Mouse (Mus musculus) adrenal gland, adult 18-20 months (tissue): ENCODE measurements at regions not wholly inside any gene's neighbourhood (a gene's known extent, or its start where the extent isn't known, plus 50 kb on each side); places are given as distances from the start of the nearest gene placed in this dataset.

Experiments used
- DNase-seq, 2 experiments: peaks; one replicate each; pipeline ENCODE4 v3.0.0; 2021 to 2022; ENCODE audit warnings: low spot score in 2 of 2

DNA sequence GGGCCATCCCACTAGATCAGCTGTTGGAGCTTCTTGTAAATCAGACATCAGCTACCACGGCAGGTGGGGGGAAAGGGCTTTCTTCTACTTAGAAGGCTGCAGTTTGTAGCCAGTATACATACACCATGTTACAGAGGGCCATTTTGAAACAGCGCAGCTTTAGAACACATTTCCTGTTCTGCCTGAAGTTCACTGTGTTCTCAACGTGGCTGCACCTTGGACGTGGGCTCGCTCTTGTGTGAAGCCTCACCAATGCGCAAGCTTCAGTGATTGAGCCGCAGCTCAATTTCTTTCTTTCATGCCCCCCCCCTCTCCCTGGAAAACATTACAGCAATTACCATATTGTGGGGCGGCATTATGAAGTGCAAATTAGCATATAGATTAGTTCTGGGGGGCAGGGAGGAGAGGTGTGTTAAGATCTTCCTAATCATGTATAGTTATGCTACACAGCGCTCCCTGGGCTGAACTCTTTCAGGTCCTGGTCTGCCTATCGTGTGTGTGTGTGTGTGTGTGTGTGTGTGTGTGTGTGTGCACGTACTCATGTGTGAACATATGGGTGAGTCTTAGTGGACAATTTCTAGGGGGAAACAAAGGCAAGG lies 97.9 kb upstream of the Eef1e1 start:
- DNase-seq: no peak

DNA sequence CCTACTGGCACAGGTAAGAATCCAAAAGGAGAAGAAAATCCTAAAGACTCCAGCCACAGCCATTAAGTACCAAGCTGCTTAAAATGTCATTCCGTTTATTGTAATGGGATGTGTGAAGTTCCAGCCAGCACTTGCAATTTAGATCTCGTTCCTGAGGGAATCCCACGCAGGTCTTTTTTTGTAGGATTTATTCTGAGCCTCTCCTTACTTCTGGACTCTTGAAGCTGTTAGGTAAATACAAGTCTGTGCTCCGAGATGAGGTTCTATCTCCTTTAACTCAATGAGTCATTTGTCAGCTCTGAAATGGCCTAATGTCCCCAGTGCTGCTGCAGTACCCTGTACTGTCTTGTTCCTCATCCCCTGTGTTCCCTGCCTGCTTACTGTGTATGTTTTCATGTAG lies 94.9 kb upstream of the Eef1e1 start:
- DNase-seq: no peak

DNA sequence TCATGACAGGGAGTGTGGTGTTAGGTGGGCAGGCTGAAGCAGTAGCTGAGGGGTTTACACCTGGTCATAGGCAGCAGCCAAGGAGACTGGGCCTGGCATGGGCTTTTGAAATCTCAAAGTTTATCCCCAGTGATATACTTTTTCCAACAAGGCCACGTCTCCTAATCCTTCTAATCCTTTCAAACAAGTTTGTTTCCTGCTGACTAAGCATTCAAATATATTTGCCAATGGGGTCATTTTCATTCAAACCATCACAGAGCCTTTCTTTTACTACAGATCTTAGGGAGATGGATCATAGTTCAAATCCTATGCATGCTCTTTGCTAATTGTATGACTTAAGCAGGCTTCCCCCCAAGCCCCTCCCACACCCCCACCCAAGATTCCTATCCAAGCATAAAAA lies 93.0 kb upstream of the Eef1e1 start:
- DNase-seq: no peak

DNA sequence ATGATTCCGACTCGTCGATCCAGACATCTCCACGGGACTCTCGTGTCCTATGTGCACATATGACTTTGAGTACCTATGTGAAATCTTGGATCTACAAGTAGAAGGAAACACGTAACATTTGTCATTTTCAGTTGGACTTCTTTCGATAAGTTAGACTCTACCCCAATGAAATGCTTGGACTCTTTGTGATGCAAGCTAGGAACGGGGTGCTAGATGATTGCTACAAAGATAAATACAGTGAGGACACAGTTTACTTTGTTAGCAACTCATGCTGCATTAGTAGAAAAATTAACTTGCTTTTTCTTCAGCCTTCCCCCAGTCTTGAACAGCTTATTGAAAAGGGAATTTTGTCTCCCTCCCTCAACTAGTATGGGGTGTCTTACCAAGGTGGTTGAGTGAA lies 81.2 kb upstream of the Eef1e1 start:
- no peak for DNase-seq

DNA sequence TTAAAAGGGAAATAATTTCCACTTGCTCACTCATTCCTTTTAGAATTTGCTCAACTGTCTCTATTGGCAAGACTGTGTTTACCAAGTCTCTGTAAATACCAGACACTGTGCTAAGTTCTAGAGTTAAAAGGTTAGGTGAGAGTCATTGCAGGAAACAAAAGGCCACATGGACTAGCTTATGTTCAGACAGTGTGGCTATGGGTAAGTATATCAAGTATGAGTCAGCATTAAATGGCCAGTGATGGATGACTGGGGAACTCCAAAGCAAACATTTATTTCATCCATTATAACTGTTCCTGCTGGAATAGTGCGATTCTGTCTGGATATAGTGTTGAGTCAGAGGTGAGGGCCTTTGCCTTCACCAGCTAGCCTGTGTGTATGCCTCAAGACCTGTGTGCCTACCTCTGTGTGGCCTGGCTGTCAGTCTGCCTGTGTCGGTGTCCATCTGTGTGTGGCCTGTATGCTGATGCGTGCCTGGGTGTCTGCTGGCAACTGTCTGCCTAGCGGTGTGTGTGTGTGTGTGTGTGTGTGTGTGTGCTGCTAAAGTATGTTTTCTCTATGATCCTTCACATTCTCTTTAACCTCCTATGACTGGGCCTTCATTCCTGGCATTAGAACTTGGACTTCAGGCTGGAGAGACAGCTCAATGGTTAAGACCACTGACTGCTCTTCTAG lies 77.6 kb upstream of the Eef1e1 start:
- no peak for DNase-seq

DNA sequence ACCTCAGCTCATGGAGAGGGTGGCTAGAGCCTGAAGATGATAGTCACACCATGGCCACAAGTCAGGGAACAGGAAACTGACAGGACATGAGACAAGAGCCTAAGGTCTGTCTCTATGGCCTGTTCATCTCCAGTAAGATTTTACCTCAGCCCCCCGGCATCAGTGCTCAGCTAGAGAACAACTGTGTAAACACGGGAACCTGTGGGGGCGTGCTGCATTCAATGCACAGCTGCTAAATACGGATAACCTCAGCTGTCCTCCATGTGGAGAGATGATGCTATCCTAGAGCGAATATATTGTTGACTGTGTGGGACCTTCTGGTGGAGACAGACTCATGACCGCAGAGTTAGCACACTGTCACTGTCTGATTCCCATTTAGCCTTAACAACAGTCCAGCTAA lies 76.4 kb upstream of the Eef1e1 start:
- DNase-seq: no peak

DNA sequence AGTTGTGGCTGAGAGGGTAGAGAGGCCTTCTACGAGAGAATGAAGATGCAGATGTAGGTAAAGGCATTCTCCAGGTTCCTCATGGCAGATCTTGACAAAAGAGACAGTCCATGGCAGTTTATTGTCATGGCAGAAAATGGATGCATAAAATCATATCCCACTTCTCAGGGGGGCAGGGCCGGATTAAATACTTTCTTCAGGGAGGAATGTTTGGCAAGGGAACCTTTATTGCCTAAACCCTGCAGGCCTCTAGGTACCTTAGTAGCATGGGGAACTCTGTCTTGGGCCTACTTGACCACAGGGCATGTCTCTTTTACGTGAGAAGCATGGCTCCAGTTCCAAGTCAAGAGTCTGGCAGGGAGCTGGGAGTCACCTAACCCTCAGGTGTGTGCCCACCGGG lies 74.4 kb upstream of the Eef1e1 start:
- no peak for DNase-seq

DNA sequence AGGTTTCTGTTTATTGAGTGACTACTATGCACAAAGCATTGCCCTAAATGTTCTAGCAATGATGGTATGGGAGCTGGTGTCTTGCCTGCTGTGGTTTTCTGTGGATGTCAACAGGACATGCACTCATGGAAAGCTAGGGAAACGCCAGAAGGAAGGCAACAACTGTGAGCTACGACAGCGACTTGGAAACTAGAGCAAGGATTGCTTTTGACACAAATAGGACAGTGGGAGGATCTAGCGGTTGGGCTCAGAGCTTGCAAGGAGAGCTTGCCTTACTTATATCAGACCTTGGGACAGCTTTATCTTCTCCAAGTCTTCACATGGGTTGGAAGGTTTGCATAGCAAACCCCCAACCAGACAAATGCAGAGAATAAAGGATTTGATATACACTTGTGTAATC lies 66.6 kb upstream of the Eef1e1 start:
- no peak for DNase-seq

DNA sequence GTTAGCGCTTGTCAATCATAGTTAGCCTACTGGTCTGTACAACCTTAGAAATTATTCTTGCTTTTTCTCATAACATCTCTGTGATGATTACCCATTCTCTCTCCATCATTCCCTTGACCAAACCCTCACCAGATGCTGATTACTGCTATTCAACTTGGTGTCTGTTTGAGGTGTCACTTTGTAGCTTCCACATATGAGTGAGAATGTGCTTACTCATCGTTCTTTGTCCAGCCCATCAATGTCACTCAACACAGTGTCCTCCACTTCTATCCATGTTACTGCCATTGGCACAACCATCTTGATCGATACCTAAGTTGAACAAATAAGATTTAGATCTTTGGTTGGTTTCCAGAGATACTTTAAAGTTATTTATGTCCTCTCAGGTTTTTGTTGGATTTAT lies 62.3 kb upstream of the Eef1e1 start:
- no peak for DNase-seq

DNA sequence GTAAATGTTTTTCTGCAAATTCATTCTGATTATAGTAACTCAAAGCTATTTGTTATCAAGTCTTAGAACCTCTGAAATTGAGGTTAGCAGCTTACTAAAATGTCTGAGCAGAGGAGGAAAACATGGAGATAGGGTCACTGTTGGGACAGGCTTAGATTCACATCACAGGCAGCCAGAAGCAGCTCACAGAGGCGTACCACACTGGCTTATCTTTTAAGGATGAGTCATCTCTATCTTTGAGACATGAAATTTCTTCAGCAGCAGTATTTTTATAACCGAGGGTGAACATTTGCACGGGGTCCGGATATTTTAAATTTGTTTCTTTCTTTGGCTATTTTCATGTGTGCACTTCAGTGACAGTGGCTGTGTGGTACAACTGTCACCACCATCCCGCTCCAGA lies 56.0 kb upstream of the Eef1e1 start:
- DNase-seq: no peak
